Mouse (Mus musculus): ENCODE measurements around the gene Kcnc4. TPM values are rescaled to one million over a fixed set of nuclear protein-coding genes. Genes with fewer than 3 reads are reported as not detected.
A peak's percentile ranks its signal among the peaks of the same experiment; 100 is the strongest.

The Kcnc4 gene
- polyA plus RNA-seq, 1 experiment from 2014 or later = not detected

DNA sequence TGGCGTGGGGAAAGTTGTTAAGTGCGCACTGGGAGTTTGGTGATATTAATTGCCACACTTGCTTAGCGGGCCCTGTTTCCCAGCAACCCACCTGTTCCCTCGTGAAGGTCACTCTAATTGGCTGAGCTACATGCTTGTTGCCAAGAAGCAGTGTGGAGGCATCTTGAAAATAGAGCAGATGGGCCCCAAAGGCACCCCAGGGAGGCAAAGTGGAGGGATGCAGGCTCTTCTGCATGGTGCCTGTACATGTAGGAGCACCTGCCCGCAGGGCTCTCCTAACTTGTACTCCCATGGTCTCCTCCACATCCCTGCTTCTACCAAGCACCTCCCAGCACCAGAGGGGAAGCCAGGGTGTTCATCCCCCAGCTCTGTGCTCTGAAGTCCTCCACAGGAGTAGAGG is 15.5 kb downstream of the Kcnc4 start:
- Histone ChIP-seq H3K27ac (no peak overlapping the region), H3K4me1 (peaks cover 16% of the 10 kb centered on the region), H3K27me3 (ENCODE audit: low read depth, poor library complexity, severe bottlenecking) (0 out of 2 replicates have a peak, but pooled peaks cover 9% of the 10 kb centered on the region), H3K36me3 (no peaks in the 10 kb centered on the region), H3K9me3 (replicated peaks) (no peaks in the 10 kb centered on the region), H3K4me3 (no peak overlapping the region)
- 87% methylated on average over 5 of the region's 5 CpGs for WGBS
- DNase-seq (ENCODE audit: low spot score) = no peak

DNA sequence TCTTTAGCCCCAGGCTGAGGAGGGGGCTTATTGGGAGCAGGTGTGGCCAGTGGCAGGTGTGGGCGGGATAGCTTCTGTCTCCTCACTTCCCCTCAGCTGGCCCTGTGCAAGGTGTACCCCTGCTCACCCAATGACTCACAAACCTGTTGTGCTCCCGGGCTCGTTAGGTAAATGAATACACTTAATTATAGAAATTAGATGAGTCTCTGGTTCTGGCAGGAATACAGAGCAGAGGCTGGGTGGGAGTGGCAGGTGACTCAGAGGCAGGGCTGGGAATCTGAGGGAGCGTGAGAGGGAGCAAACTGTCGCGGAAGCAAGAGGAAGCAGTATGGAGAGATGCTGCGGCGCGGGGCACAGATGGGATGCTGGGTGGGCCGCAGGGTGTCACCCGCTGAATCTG is 17.2 kb downstream of the Kcnc4 start:
- H3K36me3 ChIP-seq = no peaks in the 10 kb centered on the region
- DNase-seq (ENCODE audit: low spot score) = no peak
- no peak overlapping the region for H3K4me3 ChIP-seq
- no peaks in the 10 kb centered on the region for H3K9me3 ChIP-seq (replicated peaks)
- WGBS = 83% methylated on average over 11 of the region's 11 CpGs
- no peak overlapping the region for H3K27ac ChIP-seq
- peaks cover 13% of the 10 kb centered on the region for H3K4me1 ChIP-seq
- 0 out of 2 replicates have a peak, but pooled peaks cover 9% of the 10 kb centered on the region for H3K27me3 ChIP-seq (ENCODE audit: low read depth, poor library complexity, severe bottlenecking)

DNA sequence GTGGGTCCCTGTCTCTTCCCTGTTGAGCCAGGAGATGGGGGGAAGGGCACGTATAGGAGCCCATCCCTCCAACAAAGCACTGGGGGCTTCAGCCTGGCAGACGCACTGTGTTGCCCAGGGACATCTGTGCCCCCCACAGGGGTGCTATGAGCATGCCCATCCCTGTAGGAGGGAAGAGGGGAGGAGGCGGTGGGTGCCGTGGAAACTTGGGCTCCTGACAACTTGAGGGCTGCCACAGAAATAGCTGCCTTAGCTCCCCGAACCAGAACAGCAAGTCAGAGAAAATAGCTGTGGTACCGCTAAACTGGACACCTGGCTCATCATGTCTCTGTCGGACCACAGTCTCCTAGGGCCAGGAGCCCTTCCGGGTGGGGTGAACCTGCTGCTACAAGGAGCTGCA is 18.0 kb downstream of the Kcnc4 start:
- Histone ChIP-seq H3K4me1 (peaks cover 13% of the 10 kb centered on the region), H3K27ac (no peak overlapping the region), H3K9me3 (replicated peaks) (no peaks in the 10 kb centered on the region), H3K27me3 (ENCODE audit: low read depth, poor library complexity, severe bottlenecking) (0 out of 2 replicates have a peak, but pooled peaks cover 9% of the 10 kb centered on the region), H3K36me3 (no peaks in the 10 kb centered on the region), H3K4me3 (no peak overlapping the region)
- DNase-seq (ENCODE audit: low spot score) = no peak
- 81% methylated on average over 8 of the region's 8 CpGs for WGBS

DNA sequence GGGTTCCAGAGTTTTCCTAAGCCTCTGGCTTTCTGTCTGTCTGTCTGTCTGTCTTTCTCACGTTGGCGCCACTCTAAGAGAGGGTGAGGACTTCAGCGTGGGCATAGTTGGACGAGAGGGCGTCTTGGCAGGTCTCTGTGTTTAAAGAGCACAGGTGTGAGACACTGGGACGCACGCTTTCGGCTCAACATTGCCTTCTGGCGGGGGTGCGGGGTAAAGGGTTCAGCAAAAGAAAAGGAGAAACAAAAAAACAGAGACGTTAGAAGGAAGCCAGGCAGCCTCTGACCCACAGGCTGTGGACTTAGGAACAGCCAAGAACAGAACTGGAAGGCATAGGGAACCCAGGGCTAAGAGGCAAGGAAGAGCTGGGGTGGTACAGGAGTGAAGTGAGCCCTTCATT is 20.1 kb downstream of the Kcnc4 start:
- Histone ChIP-seq H3K27ac (no peak overlapping the region), H3K4me1 (peaks cover 9% of the 10 kb centered on the region), H3K27me3 (ENCODE audit: low read depth, poor library complexity, severe bottlenecking) (0 out of 2 replicates have a peak, but pooled peaks cover 9% of the 10 kb centered on the region), H3K9me3 (replicated peaks) (no peaks in the 10 kb centered on the region), H3K36me3 (no peaks in the 10 kb centered on the region), H3K4me3 (no peak overlapping the region)
- 91% methylated on average over 11 of the region's 11 CpGs for WGBS
- no peak for DNase-seq (ENCODE audit: low spot score)

DNA sequence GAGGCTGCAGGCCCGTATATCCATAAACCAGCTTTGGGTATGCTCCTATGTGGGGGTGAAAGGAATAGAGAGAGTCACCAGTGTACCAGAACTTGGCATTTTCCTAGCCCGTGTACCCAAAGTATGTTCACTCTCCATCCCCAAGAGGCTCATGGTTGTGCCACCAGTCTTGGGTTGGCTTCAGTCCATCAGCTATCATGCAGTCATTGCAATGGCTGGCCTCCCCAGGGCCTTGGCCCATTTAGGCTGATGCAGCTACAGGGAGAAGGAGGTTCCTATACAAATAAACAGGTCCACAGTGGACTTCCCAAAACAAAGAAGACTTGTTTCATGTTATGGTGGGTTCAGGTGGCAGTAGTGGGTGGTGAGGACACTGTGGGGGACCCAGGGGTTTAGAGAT is 21.7 kb downstream of the Kcnc4 start:
- Histone ChIP-seq H3K4me1 (peaks cover 9% of the 10 kb centered on the region), H3K27me3 (ENCODE audit: low read depth, poor library complexity, severe bottlenecking) (0 out of 2 replicates have a peak, but pooled peaks cover 3% of the 10 kb centered on the region), H3K9me3 (replicated peaks) (no peaks in the 10 kb centered on the region), H3K4me3 (no peak overlapping the region), H3K36me3 (no peaks in the 10 kb centered on the region), H3K27ac (no peak overlapping the region)
- 93% methylated on average over 2 of the region's 2 CpGs for WGBS
- DNase-seq (ENCODE audit: low spot score) = no peak

DNA sequence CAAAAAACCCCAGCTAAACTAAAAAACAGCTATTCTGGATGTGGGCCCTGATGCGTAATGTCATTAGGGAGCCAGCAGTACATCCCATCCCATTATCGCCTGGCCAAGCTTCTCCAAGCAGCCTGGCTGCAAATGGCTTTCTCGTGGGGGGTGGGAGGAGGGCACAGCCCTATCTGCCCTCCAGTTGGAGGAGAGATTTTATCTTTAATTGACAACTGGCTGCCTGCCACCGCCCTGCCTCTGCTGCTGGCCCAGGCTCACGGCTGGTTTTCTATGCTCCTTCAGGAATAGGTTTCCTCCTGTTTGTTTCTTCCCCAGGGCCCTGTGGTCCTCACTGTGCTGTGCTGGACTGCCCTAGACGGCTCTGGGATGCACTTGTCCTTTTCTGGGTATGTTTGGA is 22.9 kb downstream of the Kcnc4 start:
- Histone ChIP-seq H3K9me3 (replicated peaks) (no peaks in the 10 kb centered on the region), H3K4me1 (peaks cover 1% of the 10 kb centered on the region; the same call in 1 of the 2 replicates), H3K27me3 (ENCODE audit: low read depth, poor library complexity, severe bottlenecking) (no peaks in the 10 kb centered on the region), H3K36me3 (no peaks in the 10 kb centered on the region), H3K27ac (no peak overlapping the region), H3K4me3 (no peak overlapping the region)
- 66% methylated on average over 6 of the region's 6 CpGs for WGBS
- DNase-seq (ENCODE audit: low spot score) = no peak

DNA sequence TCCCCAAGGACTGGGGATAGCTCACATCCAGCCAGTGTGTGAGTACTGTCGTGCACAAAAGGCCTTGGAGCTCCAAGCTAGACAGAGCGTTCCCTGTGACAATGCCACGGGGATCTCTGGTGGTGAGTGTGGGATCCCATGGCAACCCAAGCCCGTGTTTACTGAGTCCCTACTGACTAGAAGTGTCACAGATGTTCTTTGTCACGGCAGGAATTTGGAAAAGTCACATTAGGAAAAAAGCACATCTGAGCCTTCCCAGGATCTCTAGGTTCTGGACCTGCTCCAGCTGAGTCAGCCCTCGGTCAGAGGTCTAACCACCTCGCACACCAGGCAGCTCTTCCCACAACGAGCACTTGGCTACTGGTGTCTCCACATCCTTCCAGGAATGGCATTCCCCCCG is 25.7 kb downstream of the Kcnc4 start:
- no peak overlapping the region for H3K4me3 ChIP-seq
- no peaks in the 10 kb centered on the region for H3K27me3 ChIP-seq (ENCODE audit: low read depth, poor library complexity, severe bottlenecking)
- 81% methylated on average over 9 of the region's 9 CpGs for WGBS
- no peaks in the 10 kb centered on the region for H3K36me3 ChIP-seq
- peaks cover 9% of the 10 kb centered on the region; the same call in 1 of the 2 replicates for H3K4me1 ChIP-seq
- H3K27ac ChIP-seq = no peak overlapping the region
- no peaks in the 10 kb centered on the region for H3K9me3 ChIP-seq (replicated peaks)
- no peak for DNase-seq (ENCODE audit: low spot score)

DNA sequence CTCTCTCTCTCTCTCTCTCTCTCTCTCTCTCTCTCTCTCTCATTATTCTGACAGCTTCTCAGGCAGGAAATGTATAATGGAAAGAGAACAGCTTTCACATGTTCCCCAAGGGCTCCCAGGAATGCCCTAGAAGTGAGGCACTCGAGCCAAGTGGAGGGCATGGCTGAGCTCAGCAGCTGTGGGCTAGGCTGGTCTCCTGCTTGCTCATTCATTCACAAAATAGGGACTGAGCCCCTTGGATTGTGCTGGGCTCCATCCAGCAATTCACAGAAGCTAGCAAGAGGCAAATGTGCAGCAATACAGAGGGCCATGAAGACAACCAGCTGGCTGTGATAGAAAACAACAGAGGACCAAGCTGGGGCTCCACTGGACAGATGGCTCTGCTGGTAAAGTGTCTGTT is 28.1 kb downstream of the Kcnc4 start:
- Histone ChIP-seq H3K4me3 (no peak overlapping the region), H3K9me3 (replicated peaks) (no peaks in the 10 kb centered on the region), H3K36me3 (no peaks in the 10 kb centered on the region), H3K27ac (no peak overlapping the region), H3K27me3 (ENCODE audit: low read depth, poor library complexity, severe bottlenecking) (no peaks in the 10 kb centered on the region), H3K4me1 (peaks cover 9% of the 10 kb centered on the region; the same call in 1 of the 2 replicates)
- no peak for DNase-seq (ENCODE audit: low spot score)
- WGBS = 38% methylated on average over 1 of the region's 1 CpGs

DNA sequence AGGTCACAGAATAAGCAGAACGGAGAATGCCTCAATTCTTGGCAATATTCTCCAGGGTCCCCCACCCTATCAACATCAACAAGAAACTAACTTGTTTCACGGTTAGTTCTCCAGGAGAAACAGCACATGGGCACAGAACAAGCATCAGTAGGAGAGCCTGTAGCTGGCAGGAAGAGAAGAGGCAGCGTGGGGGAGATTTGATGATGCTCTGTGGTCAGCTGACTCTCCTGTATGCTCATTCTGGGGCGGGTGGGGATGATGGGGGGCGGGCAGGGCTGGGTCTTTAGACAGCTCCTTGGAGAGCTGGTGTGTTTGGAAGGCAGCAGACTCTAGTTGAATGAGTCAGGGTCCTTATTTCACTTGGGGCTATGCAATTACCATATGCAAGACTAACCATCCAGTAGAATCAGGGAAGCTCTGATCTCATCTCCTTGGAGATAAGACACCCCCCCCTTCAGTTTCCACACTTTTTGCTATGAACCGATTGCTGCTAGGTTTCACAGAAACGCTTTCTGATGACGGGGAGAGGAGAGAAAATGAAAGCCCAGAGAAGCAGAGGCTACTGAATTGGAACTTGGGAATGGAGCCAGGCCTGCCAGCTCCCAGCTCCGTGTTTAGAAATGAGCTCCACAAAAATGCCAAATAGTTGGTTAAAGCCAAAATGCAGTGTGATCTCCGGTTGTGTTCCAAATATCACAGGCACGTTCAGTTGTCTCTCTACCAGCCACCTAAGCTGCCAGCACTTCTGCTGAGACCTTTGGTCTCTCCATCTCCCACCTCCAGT is 34.9 kb downstream of the Kcnc4 start:
- H3K36me3 ChIP-seq = no peaks in the 10 kb centered on the region
- no peak for DNase-seq (ENCODE audit: low spot score)
- no peak overlapping the region for H3K4me3 ChIP-seq
- H3K4me1 ChIP-seq = peaks cover 12% of the 10 kb centered on the region
- WGBS = 78% methylated on average over 11 of the region's 11 CpGs
- H3K27ac ChIP-seq = no peak overlapping the region
- H3K27me3 ChIP-seq (ENCODE audit: low read depth, poor library complexity, severe bottlenecking) = no peaks in the 10 kb centered on the region
- no peaks in the 10 kb centered on the region for H3K9me3 ChIP-seq (replicated peaks)

DNA sequence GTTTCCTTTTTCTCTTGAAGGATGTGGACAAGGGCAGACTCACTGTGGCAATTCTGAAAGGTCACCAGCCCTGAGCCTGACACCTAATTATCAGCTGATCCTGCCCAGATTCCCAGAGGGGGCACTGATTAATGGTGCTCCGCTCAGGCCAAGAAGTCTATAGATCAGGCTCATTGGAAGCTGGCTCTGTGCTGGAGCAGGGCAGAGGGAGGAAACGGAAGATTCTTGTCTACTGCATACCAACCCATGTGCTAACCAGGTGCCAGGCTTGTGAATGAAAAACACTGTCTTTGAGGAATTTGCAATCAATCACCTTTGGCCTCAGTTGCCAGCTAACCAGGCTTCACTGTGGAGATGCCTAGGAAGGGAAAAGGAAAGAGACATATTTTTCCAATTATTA is 39.2 kb downstream of the Kcnc4 start:
- peaks cover 12% of the 10 kb centered on the region for H3K4me1 ChIP-seq
- no peaks in the 10 kb centered on the region for H3K9me3 ChIP-seq (replicated peaks)
- H3K27me3 ChIP-seq (ENCODE audit: low read depth, poor library complexity, severe bottlenecking) = no peaks in the 10 kb centered on the region
- peak; percentile 51 for DNase-seq (ENCODE audit: low spot score)
- H3K4me3 ChIP-seq = no peak overlapping the region
- WGBS = 15% methylated on average over 2 of the region's 2 CpGs
- H3K36me3 ChIP-seq = no peaks in the 10 kb centered on the region
- H3K27ac ChIP-seq = no peak overlapping the region

DNA sequence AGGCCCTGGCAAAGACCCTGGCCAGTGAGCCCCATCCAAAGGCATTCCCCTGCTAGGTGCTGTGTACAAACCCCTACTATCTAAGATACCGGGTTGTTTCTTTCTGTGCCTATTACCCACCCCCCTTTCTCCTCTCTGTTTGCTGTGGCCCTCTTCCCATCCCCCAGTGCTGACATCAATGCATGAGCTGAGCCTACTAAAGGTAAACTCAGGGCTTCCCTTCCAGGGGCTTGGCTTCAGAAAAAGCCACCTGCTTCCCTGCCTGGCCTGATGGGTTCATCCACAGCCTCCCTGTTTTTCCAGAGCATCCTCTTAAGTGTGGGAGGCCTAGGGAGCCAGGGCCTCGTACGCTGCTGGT is 42.1 kb downstream of the Kcnc4 start:
- no peak overlapping the region for H3K4me3 ChIP-seq
- H3K27ac ChIP-seq = no peak overlapping the region
- no peaks in the 10 kb centered on the region for H3K36me3 ChIP-seq
- DNase-seq (ENCODE audit: low spot score) = no peak
- H3K9me3 ChIP-seq (replicated peaks) = no peaks in the 10 kb centered on the region
- peaks cover 11% of the 10 kb centered on the region; the same call in 1 of the 2 replicates for H3K27me3 ChIP-seq (ENCODE audit: low read depth, poor library complexity, severe bottlenecking)
- 82% methylated on average over 3 of the region's 3 CpGs for WGBS
- peaks cover 14% of the 10 kb centered on the region for H3K4me1 ChIP-seq

DNA sequence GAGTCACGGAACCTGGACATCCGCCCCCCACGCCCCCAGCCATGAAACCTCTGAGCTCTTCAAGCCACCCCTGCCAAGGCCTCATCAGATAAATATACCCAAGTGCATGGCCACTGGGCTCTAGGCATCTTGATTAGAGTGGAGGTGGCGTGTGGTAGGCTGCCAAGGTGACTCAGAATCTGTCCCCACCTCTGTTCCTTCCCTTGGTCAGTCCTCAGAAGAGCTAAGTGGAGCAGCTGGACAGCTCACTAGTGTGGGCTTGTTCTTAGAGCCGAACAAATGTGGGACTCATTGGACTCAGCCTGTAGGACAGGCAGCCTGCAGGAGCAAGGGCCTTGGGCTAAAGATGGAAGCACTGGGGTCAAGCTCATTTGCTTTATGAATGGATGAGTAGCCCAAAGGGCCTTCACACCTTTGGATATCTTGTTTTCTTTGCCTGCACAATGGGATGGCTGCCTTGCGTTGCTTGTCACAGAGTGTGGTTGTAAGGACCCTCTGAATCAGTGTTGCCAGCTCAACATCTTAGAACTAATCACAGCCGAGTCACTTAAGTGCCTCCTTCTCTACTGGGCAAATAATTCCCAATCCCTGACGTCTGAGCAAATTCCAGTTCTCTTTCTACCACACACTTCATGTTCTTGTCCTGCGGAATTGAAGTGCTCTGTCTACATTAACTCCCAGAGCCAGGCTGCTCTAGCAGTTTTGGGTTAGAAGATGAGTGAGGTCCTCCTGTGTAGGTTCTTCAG is 42.6 kb downstream of the Kcnc4 start:
- DNase-seq (ENCODE audit: low spot score) = no peak
- 87% methylated on average over 9 of the region's 9 CpGs for WGBS
- H3K4me3 ChIP-seq = no peak overlapping the region
- H3K36me3 ChIP-seq = no peaks in the 10 kb centered on the region
- peaks cover 13% of the 10 kb centered on the region; the same call in 1 of the 2 replicates for H3K27me3 ChIP-seq (ENCODE audit: low read depth, poor library complexity, severe bottlenecking)
- peaks cover 14% of the 10 kb centered on the region for H3K4me1 ChIP-seq
- no peaks in the 10 kb centered on the region for H3K9me3 ChIP-seq (replicated peaks)
- H3K27ac ChIP-seq = no peak overlapping the region

DNA sequence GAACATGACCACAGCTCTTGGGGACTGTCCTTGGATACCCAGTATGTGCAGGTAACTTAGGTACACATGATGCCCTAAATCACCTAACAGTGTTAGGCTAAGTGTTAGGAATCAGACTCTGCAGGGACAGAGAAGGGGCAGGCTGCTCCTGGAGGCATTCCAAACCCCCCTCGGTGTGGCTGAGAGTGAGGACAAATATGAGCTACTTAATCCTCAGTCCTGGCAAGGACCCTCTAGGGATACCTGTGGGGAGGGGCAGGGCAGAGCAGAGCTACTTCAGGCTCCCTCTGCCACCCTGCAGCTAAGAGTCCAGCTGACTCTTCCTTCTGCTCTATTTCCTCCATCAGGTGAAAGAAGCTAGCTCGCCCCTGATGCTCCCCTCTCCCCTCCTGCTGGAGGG is 46.3 kb downstream of the Kcnc4 start:
- H3K4me3 ChIP-seq = no peak overlapping the region
- WGBS = 45% methylated on average over 2 of the region's 2 CpGs
- no peak overlapping the region for H3K27ac ChIP-seq
- H3K4me1 ChIP-seq = 0 out of 2 replicates have a peak, but pooled peaks cover 2% of the 10 kb centered on the region
- DNase-seq (ENCODE audit: low spot score) = no peak
- H3K36me3 ChIP-seq = no peaks in the 10 kb centered on the region
- H3K9me3 ChIP-seq (replicated peaks) = no peaks in the 10 kb centered on the region
- H3K27me3 ChIP-seq (ENCODE audit: low read depth, poor library complexity, severe bottlenecking) = peaks cover 17% of the 10 kb centered on the region; the same call in 1 of the 2 replicates

Measured in limb, embryonic 10.5 days (tissue).